Comparison of ENCODE assay signal across 8 mouse cellular contexts in genomic region chr8:78127852-78128251, GRCm38 (mm10).
DNase-seq lines count a peak whose midpoint lies in the region; ATAC-seq lines count a peak whose summit lies in the region.

No protein-coding gene starts in this region.

- H3K36me3 ChIP-seq in hindbrain, embryonic 10.5 days: no peaks in the 10 kb centered on the region
- no peaks in the 10 kb centered on the region for H3K36me3 ChIP-seq in hindbrain, embryonic 13.5 days
- no peaks in the 10 kb centered on the region for H3K36me3 ChIP-seq in intestine, embryonic 15.5 days

- ATAC-seq in hindbrain, embryonic 13.5 days (ENCODE audit: low FRiP score): no peak
- ATAC-seq in intestine, embryonic 15.5 days: no peak

- H3K27ac ChIP-seq in hindbrain, embryonic 10.5 days: no peak overlapping the region
- H3K27ac ChIP-seq in hindbrain, embryonic 13.5 days: no peak overlapping the region
- no peak overlapping the region for H3K27ac ChIP-seq in intestine, embryonic 15.5 days

- no peaks in the 10 kb centered on the region for H3K9me3 ChIP-seq in hindbrain, embryonic 10.5 days
- H3K9me3 ChIP-seq in hindbrain, embryonic 13.5 days: no peaks in the 10 kb centered on the region
- H3K9me3 ChIP-seq in intestine, embryonic 15.5 days: no peaks in the 10 kb centered on the region

- peak; percentile 37 for DNase-seq in hindbrain, embryonic 10.5 days (ENCODE audit: low spot score)
- DNase-seq in urinary bladder, postnatal 14 days (ENCODE audit: low spot score): peak; percentile 44
- no peak for DNase-seq in urinary bladder, postnatal 4 days (ENCODE audit: low spot score in 2 of 2)
- peak; percentile 62 for DNase-seq in embryo, embryonic 10.5 days (ENCODE audit: low spot score)
- peak; percentile 54 to 69 for DNase-seq in lung, postnatal 4 days
- no peak for DNase-seq in frontal cortex, postnatal 14 days (ENCODE audit: low spot score in 2 of 2)

- no peak overlapping the region for H3K4me3 ChIP-seq in hindbrain, embryonic 10.5 days
- no peak overlapping the region for H3K4me3 ChIP-seq in hindbrain, embryonic 13.5 days
- H3K4me3 ChIP-seq in intestine, embryonic 15.5 days (replicated peaks): no peak overlapping the region

- no peaks in the 10 kb centered on the region for H3K4me1 ChIP-seq in hindbrain, embryonic 10.5 days (replicated peaks)
- H3K4me1 ChIP-seq in hindbrain, embryonic 13.5 days (replicated peaks): 0 out of 2 replicates have a peak, but pooled peaks cover 6% of the 10 kb centered on the region
- no peaks in the 10 kb centered on the region for H3K4me1 ChIP-seq in intestine, embryonic 15.5 days (replicated peaks)

- H3K4me2 ChIP-seq in hindbrain, embryonic 13.5 days: no peak overlapping the region
- H3K4me2 ChIP-seq in intestine, embryonic 15.5 days (replicated peaks): no peak overlapping the region

- H3K27me3 ChIP-seq in hindbrain, embryonic 10.5 days (ENCODE audit: insufficient read depth, poor library complexity, severe bottlenecking): no peaks in the 10 kb centered on the region
- 0 out of 2 replicates have a peak, but pooled peaks cover 11% of the 10 kb centered on the region for H3K27me3 ChIP-seq in hindbrain, embryonic 13.5 days
- no peaks in the 10 kb centered on the region for H3K27me3 ChIP-seq in intestine, embryonic 15.5 days (replicated peaks)

- WGBS in hindbrain, embryonic 10.5 days: 16% methylated on average over 2 of the region's 2 CpGs
- 5% methylated on average over 2 of the region's 2 CpGs for WGBS in hindbrain, embryonic 13.5 days
- WGBS in intestine, embryonic 15.5 days: 12% methylated on average over 2 of the region's 2 CpGs

- no peak overlapping the region for H3K9ac ChIP-seq in hindbrain, embryonic 13.5 days
- H3K9ac ChIP-seq in intestine, embryonic 15.5 days: no peak overlapping the region

Comparison
In these comparisons a context has a peak if more than half of its experiments do, and no peak if none do; other contexts are left out.
1. DNase-seq: peak in hindbrain, embryonic 10.5 days (single experiment), urinary bladder, postnatal 14 days (single experiment), embryo, embryonic 10.5 days (single experiment) and lung, postnatal 4 days (2 of 2); none in urinary bladder, postnatal 4 days (0 of 2) and frontal cortex, postnatal 14 days (0 of 2).